Mouse (Mus musculus): ENCODE results near the gene Upk1a. TPM values are rescaled to one million over a fixed set of nuclear protein-coding genes. Genes with fewer than 3 reads are reported as not detected.

The Upk1a gene
- polyA plus RNA-seq, 1 experiment from 2014 or later, result 4.8 TPM

DNA sequence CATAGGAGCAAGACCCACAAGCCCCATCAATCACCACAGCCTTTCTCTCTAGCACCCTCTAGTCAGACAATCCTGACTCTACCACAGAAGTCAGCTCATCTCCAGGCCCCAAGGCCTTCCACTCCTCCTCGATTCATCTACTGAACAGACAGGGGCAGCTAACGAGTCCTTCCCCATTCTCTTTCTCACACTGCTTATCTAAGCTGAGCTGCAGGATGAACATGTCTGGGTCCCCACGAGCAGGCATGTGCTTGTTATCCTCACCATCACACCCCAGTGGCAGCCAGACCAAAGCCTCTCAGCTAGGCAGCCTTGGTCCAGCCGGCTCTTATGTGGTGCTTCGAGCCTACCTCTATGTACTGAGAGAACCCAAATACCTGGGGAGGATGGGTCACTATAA lies 40.3 kb downstream of the Upk1a start:
- ATAC-seq (ENCODE audit: insufficient read depth, low FRiP score, low TSS enrichment), result no peak
- Histone ChIP-seq H3K9ac (ENCODE audit: low read length) (no peak overlapping the region), H3K4me2 (ENCODE audit: low read depth) (no peak overlapping the region), H3K36me3 (ENCODE audit: control insufficient read depth, insufficient read depth, low read length) (peaks cover 48% of the 10 kb centered on the region), H3K27ac (ENCODE audit: low read depth, low read length) (no peak overlapping the region), H3K4me1 (ENCODE audit: control insufficient read depth, insufficient read depth, low read length) (no peaks in the 10 kb centered on the region), H3K27me3 (ENCODE audit: control insufficient read depth, insufficient read depth, low read length) (no peaks in the 10 kb centered on the region), H3K9me3 (ENCODE audit: control insufficient read depth, low read length) (no peaks in the 10 kb centered on the region), H3K4me3 (ENCODE audit: low read depth, low read length) (no peak overlapping the region)
- no peak for DNase-seq (ENCODE audit: low spot score)
- WGBS, result 89% methylated on average over 5 of the region's 5 CpGs

DNA sequence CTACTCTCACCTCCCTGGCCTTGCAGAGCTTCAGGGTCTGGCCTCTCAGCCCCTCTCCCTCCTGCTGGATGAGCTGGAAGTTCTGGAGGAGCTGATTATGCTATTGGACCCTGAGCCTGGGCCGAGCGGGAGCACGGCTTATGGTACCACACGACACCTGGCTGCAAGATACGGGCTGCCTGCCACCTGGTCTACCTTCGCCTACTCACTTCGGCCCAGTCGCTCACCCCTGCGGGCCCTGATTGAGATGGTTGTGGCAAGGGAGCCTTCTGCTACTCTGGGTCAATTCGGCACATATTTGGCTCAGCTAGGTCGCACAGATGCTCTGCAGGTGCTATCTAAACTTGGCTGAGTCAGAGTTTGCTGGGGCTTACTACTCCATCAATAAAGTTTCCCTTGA lies 45.1 kb downstream of the Upk1a start:
- H3K36me3 ChIP-seq (ENCODE audit: control insufficient read depth, insufficient read depth, low read length), result peaks cover 19% of the 10 kb centered on the region
- DNase-seq (ENCODE audit: low spot score), result no peak
- 92% methylated on average over 11 of the region's 11 CpGs for WGBS

DNA sequence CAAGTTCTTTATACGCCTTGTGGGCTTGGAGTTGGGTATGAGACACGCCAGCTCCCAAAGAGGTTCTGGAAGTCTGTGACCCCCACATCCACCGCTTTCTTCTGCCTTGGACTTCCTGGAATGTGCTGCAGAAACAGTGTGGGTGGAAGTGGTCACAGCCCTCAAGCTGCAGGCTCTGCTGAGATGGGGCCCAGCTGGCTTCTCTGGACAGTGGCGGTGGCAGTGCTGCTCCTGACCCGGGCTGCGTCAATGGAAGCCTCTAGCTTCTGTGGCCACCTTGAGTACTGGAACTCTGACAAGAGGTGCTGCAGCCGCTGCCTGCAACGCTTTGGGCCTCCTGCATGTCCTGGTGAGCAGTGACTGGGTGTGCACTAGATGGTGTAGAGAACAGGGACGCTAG lies 46.6 kb downstream of the Upk1a start:
- H3K4me1 ChIP-seq (ENCODE audit: control insufficient read depth, insufficient read depth, low read length), result peaks cover 6% of the 10 kb centered on the region; the same call in 1 of the 2 replicates
- DNase-seq (ENCODE audit: low spot score) (no peak), ATAC-seq (ENCODE audit: insufficient read depth, low FRiP score, low TSS enrichment) (no peak)
- no peak overlapping the region for H3K4me2 ChIP-seq (ENCODE audit: low read depth)
- H3K9ac ChIP-seq (ENCODE audit: low read length), result no peak overlapping the region
- WGBS, result 91% methylated on average over 9 of the region's 9 CpGs
- H3K4me3 ChIP-seq (ENCODE audit: low read depth, low read length), result no peak overlapping the region
- peaks cover 16% of the 10 kb centered on the region for H3K36me3 ChIP-seq (ENCODE audit: control insufficient read depth, insufficient read depth, low read length)
- H3K27me3 ChIP-seq (ENCODE audit: control insufficient read depth, insufficient read depth, low read length), result no peaks in the 10 kb centered on the region
- H3K9me3 ChIP-seq (ENCODE audit: control insufficient read depth, low read length), result no peaks in the 10 kb centered on the region
- no peak overlapping the region for H3K27ac ChIP-seq (ENCODE audit: low read depth, low read length)

More for the DNA sequence above, 45.1 kb downstream of the Upk1a start:
- H3K4me3 ChIP-seq (ENCODE audit: low read depth, low read length), result no peak overlapping the region
- H3K27ac ChIP-seq (ENCODE audit: low read depth, low read length), result no peak overlapping the region
- 0 out of 2 replicates have a peak, but pooled peaks cover 4% of the 10 kb centered on the region for H3K4me1 ChIP-seq (ENCODE audit: control insufficient read depth, insufficient read depth, low read length)
- no peak overlapping the region for H3K4me2 ChIP-seq (ENCODE audit: low read depth)
- H3K9me3 ChIP-seq (ENCODE audit: control insufficient read depth, low read length), result no peaks in the 10 kb centered on the region
- no peak for ATAC-seq (ENCODE audit: insufficient read depth, low FRiP score, low TSS enrichment)
- no peak overlapping the region for H3K9ac ChIP-seq (ENCODE audit: low read length)
- H3K27me3 ChIP-seq (ENCODE audit: control insufficient read depth, insufficient read depth, low read length), result no peaks in the 10 kb centered on the region

DNA sequence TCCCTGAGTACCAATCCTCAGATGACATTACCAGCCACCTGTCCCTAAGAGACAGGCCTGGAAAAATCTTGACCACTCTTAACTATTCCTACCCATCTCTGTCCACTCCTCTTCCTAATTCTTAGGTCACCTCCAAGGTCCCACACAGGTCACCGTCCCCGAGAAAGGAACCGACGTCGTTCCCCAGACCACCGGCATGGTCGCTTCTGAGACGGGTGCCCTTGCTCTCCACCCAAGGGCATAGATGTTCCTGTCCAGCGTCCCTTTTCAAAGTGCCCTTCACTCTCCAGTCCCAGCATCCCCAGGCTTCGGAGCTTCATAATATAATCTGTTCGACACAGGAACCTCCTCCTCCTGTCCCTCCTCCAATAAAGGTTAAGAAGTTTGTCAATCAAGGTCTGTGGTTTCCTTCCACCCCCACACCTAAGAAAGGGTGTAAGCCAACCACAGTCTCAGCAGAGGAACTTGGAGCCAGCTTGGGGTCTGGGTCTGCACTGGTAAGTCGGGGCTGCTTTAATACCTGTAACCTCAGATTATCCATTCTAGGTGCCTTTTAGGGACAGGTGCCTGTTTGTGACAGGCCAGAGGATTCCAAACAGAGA lies 47.6 kb downstream of the Upk1a start, which contains the start of gene Igflr1:
TSS of gene Igflr1 (plus strand) at position 458 of the 602 bp plus-strand sequence.
- Histone ChIP-seq H3K4me2 (ENCODE audit: low read depth) (no peak within 1 kb of the TSS), H3K9me3 (ENCODE audit: control insufficient read depth, low read length) (no peaks in the 10 kb centered on the region), H3K4me1 (ENCODE audit: control insufficient read depth, insufficient read depth, low read length) (peaks cover 6% of the 10 kb centered on the region; the same call in 1 of the 2 replicates), H3K9ac (ENCODE audit: low read length) (no peak within 1 kb of the TSS), H3K36me3 (ENCODE audit: control insufficient read depth, insufficient read depth, low read length) (peaks cover 11% of the 10 kb centered on the region), H3K4me3 (ENCODE audit: low read depth, low read length) (0 out of 2 replicates have a peak within 1 kb of the TSS, but pooled peaks have one; percentile 80), H3K27me3 (ENCODE audit: control insufficient read depth, insufficient read depth, low read length) (no peaks in the 10 kb centered on the region), H3K27ac (ENCODE audit: low read depth, low read length) (no peak within 1 kb of the TSS)
- no peak for ATAC-seq (ENCODE audit: insufficient read depth, low FRiP score, low TSS enrichment)
- DNase-seq (ENCODE audit: low spot score), result no peak
- WGBS, result 96% methylated on average over 12 of the region's 12 CpGs

DNA sequence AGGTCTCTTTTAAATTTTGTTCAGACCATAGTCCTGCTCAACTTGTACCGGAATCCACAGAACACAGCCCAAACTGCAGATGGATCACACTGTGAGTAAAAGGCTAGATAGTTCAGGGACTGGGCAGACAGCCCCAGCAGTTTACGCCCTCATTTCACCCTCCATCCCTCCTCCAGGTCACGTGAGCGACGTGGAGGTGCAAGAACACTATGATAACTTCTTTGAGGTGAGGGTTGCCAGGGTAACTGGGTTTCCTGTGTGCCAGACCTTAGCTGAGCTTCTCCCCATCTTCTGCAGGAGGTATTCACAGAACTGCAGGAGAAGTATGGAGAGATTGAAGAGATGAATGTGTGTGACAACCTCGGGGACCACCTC lies 48.8 kb downstream of the Upk1a start:
- peaks cover 6% of the 10 kb centered on the region; the same call in 1 of the 2 replicates for H3K4me1 ChIP-seq (ENCODE audit: control insufficient read depth, insufficient read depth, low read length)
- no peaks in the 10 kb centered on the region for H3K27me3 ChIP-seq (ENCODE audit: control insufficient read depth, insufficient read depth, low read length)
- WGBS, result 26% methylated on average over 6 of the region's 6 CpGs
- peaks cover 3% of the 10 kb centered on the region for H3K36me3 ChIP-seq (ENCODE audit: control insufficient read depth, insufficient read depth, low read length)
- H3K9me3 ChIP-seq (ENCODE audit: control insufficient read depth, low read length), result no peaks in the 10 kb centered on the region
- peak overlapping the region; percentile 79 for H3K9ac ChIP-seq (ENCODE audit: low read length)
- peak overlapping the region; percentile 61 for H3K4me2 ChIP-seq (ENCODE audit: low read depth)
- no peak for ATAC-seq (ENCODE audit: insufficient read depth, low FRiP score, low TSS enrichment)
- DNase-seq (ENCODE audit: low spot score), result no peak
- no peak overlapping the region for H3K27ac ChIP-seq (ENCODE audit: low read depth, low read length)
- peak overlapping the region; percentile 80 for H3K4me3 ChIP-seq (ENCODE audit: low read depth, low read length)

DNA sequence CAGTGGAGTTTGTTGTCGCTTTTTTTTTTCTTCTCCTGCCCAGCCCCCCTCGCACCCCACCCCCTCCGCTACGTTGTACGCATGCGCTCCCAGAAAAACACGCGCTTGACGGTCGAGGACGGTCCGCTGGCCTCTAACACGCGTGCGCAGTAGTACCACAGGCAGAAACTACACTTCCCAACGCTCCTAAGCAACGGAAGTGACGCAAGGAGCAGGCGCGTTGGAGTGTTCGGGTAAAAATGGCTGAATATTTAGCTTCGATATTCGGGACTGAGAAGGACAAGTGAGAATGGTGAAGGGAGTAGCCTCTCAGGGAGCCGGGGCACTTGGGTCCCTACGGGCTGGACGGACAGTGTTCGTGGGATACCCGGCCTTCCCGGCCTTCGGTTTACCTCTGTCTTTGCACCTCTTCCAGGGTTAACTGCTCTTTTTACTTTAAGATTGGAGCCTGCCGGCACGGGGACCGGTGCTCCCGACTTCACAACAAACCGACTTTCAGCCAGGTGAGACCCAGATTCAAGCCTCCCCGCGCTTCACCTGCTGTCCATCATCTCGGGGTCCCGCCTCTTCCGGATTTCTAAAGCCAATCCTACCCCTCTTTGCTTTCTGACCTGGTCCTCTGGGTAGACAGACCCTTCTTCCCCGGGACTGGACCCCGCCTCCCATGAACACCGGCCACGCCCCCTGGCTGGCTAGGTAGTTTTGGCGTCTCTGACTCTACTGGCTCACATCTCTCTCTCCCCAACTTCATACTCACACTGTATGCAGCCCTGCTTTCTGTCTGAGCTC lies 49.3 kb downstream of the Upk1a start, which contains the start of the genes U2af1l4, Gm49396 and Psenen:
TSS of gene U2af1l4 (plus strand) at position 185 of the 789 bp plus-strand sequence.
TSS of gene Gm49396 (plus strand) at position 228 of the 789 bp plus-strand sequence.
TSS of gene Psenen (minus strand) at position 511 of the 789 bp plus-strand sequence.
- under 1% methylated on average over 45 of the region's 45 CpGs for WGBS
- DNase-seq (ENCODE audit: low spot score) (peak; percentile 97), ATAC-seq (ENCODE audit: insufficient read depth, low FRiP score, low TSS enrichment) (peak; percentile 79)
- Histone ChIP-seq H3K9ac (ENCODE audit: low read length) (peak within 1 kb of the TSS; percentile 79), H3K4me1 (ENCODE audit: control insufficient read depth, insufficient read depth, low read length) (peaks cover 11% of the 10 kb centered on the region), H3K36me3 (ENCODE audit: control insufficient read depth, insufficient read depth, low read length) (peaks cover 3% of the 10 kb centered on the region), H3K27ac (ENCODE audit: low read depth, low read length) (peak within 1 kb of the TSS; percentile 90), H3K4me3 (ENCODE audit: low read depth, low read length) (peak within 1 kb of the TSS; percentile 80), H3K4me2 (ENCODE audit: low read depth) (peak within 1 kb of the TSS; percentile 83), H3K27me3 (ENCODE audit: control insufficient read depth, insufficient read depth, low read length) (no peaks in the 10 kb centered on the region), H3K9me3 (ENCODE audit: control insufficient read depth, low read length) (no peaks in the 10 kb centered on the region)

DNA sequence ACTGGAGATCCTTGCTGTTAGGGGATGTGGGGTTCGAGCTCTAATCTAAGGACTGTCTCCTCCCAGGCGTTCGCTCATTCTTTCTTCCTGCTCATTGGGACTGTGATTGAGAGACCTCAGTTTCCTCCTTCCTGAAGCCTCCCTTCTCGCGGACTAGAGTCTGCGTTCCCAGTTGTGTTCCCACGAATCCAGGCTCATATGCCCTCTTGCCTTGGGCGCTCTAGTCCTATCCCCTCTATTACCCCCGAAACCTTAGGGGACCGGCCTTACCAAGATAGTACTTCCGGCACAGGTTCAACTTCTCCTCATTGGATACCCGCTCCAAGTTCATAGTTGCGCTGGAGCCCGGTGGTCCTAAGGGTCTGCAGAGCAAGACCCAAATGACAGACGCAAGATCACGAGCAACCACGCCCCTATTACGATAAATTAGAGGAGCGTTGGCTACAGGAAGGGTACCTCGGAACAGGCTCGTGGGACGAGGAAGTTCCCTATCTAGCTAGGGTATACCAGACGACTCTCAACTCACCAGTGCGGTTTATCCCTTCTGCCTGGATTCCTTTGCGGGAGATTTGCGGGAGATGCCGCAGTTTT lies 50.0 kb downstream of the Upk1a start:
- Histone ChIP-seq H3K9me3 (ENCODE audit: control insufficient read depth, low read length) (no peaks in the 10 kb centered on the region), H3K27me3 (ENCODE audit: control insufficient read depth, insufficient read depth, low read length) (no peaks in the 10 kb centered on the region), H3K27ac (ENCODE audit: low read depth, low read length) (0 out of 2 replicates have a peak overlapping the region, but pooled peaks have one; percentile 11), H3K4me2 (ENCODE audit: low read depth) (peak overlapping the region; percentile 83), H3K4me3 (ENCODE audit: low read depth, low read length) (peak overlapping the region; percentile 80), H3K9ac (ENCODE audit: low read length) (peak overlapping the region; percentile 52), H3K36me3 (ENCODE audit: control insufficient read depth, insufficient read depth, low read length) (no peaks in the 10 kb centered on the region), H3K4me1 (ENCODE audit: control insufficient read depth, insufficient read depth, low read length) (peaks cover 11% of the 10 kb centered on the region)
- 3% methylated on average over 27 of the region's 27 CpGs for WGBS
- no peak for ATAC-seq (ENCODE audit: insufficient read depth, low FRiP score, low TSS enrichment)
- peak; percentile 25 for DNase-seq (ENCODE audit: low spot score)

DNA sequence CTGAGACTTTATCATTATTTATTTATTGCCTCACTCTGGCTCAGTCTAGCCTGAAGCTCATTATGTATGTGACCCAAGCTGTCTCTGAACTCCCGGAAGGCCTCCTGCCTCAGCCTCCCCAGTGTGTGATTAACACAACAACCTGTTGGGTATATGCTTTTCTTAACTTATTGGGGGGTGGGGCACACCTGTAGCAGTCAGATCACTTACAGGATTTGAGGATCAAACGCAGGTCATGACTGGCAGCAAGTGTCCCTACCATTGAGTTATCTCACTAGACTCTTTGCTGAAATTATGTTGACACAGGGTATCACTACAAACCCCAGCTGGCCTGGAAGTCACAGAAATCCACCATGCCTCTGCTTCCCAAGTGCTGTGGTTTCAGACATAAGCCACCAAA lies 52.4 kb downstream of the Upk1a start:
- Histone ChIP-seq H3K4me2 (ENCODE audit: low read depth) (no peak overlapping the region), H3K9me3 (ENCODE audit: control insufficient read depth, low read length) (no peaks in the 10 kb centered on the region), H3K4me3 (ENCODE audit: low read depth, low read length) (no peak overlapping the region), H3K27me3 (ENCODE audit: control insufficient read depth, insufficient read depth, low read length) (no peaks in the 10 kb centered on the region), H3K9ac (ENCODE audit: low read length) (no peak overlapping the region), H3K36me3 (ENCODE audit: control insufficient read depth, insufficient read depth, low read length) (peaks cover 10% of the 10 kb centered on the region), H3K4me1 (ENCODE audit: control insufficient read depth, insufficient read depth, low read length) (peaks cover 11% of the 10 kb centered on the region), H3K27ac (ENCODE audit: low read depth, low read length) (no peak overlapping the region)
- WGBS, result 66% methylated on average over 2 of the region's 2 CpGs
- ATAC-seq (ENCODE audit: insufficient read depth, low FRiP score, low TSS enrichment) (no peak), DNase-seq (ENCODE audit: low spot score) (no peak)
